Mouse (Mus musculus): ENCODE results near the gene Nab2. TPM values are rescaled to one million over a fixed set of nuclear protein-coding genes. Genes with fewer than 3 reads are reported as not detected.

The Nab2 gene
- polyA plus RNA-seq, 1 experiment from 2014 or later, result 9.3 TPM

- 12% methylated on average over 14 of the region's 14 CpGs for WGBS
- DNase-seq (ENCODE audit: low spot score), result peak; percentile 87
- Histone ChIP-seq H3K36me3 (replicated peaks; ENCODE audit: control insufficient read depth, insufficient read depth, low read depth, low read length) (no peaks in the 10 kb centered on the region), H3K27ac (replicated peaks; ENCODE audit: low read depth, low read length) (no peak overlapping the region), H3K4me1 (ENCODE audit: control insufficient read depth, insufficient read depth, low read length) (no peaks in the 10 kb centered on the region), H3K9me3 (replicated peaks; ENCODE audit: control insufficient read depth, low read length) (no peaks in the 10 kb centered on the region), H3K4me3 (ENCODE audit: low read depth, low read length) (peak overlapping the region; percentile 67), H3K4me2 (ENCODE audit: low read depth, low read length) (peak overlapping the region; percentile 87), H3K9ac (replicated peaks; ENCODE audit: low read length) (peak overlapping the region; percentile 67), H3K27me3 (ENCODE audit: control insufficient read depth, insufficient read depth, low read length) (no peaks in the 10 kb centered on the region)
- ATAC-seq (replicated peaks; ENCODE audit: insufficient number of reproducible peaks, low FRiP score, low TSS enrichment, low read depth), result 0 out of 2 replicates have a peak, but pooled peaks have one; percentile 9
These were observed 9.4 kb upstream of the Nab2 start for GRCm38 (mm10) chr10:127677591-127678336.

- Histone ChIP-seq H3K4me1 (ENCODE audit: control insufficient read depth, insufficient read depth, low read length) (no peaks in the 10 kb centered on the region), H3K36me3 (replicated peaks; ENCODE audit: control insufficient read depth, insufficient read depth, low read depth, low read length) (no peaks in the 10 kb centered on the region), H3K9me3 (replicated peaks; ENCODE audit: control insufficient read depth, low read length) (no peaks in the 10 kb centered on the region), H3K27ac (replicated peaks; ENCODE audit: low read depth, low read length) (no peak overlapping the region; the same call in 1 of the 2 replicates), H3K27me3 (ENCODE audit: control insufficient read depth, insufficient read depth, low read length) (no peaks in the 10 kb centered on the region), H3K9ac (replicated peaks; ENCODE audit: low read length) (peak overlapping the region; percentile 67), H3K4me2 (ENCODE audit: low read depth, low read length) (peak overlapping the region; percentile 87), H3K4me3 (ENCODE audit: low read depth, low read length) (peak overlapping the region; percentile 67)
- under 1% methylated on average over 67 of the region's 71 CpGs for WGBS
- peak; percentile 99 for DNase-seq (ENCODE audit: low spot score)
- peak; percentile 92 for ATAC-seq (replicated peaks; ENCODE audit: insufficient number of reproducible peaks, low FRiP score, low TSS enrichment, low read depth)
These were observed 8.6 kb upstream of the Nab2 start for GRCm38 (mm10) chr10:127676691-127677548.

GRCm38 (mm10) chr10:127675859-127676398 lies 7.6 kb upstream of the Nab2 start:
- 56% methylated on average over 5 of the region's 5 CpGs for WGBS
- no peak overlapping the region for H3K9ac ChIP-seq (replicated peaks; ENCODE audit: low read length)
- H3K4me3 ChIP-seq (ENCODE audit: low read depth, low read length), result peak overlapping the region; percentile 67; the same call in 1 of the 2 replicates
- H3K36me3 ChIP-seq (replicated peaks; ENCODE audit: control insufficient read depth, insufficient read depth, low read depth, low read length), result no peaks in the 10 kb centered on the region
- ATAC-seq (replicated peaks; ENCODE audit: insufficient number of reproducible peaks, low FRiP score, low TSS enrichment, low read depth) (no peak), DNase-seq (ENCODE audit: low spot score) (no peak)
- no peaks in the 10 kb centered on the region for H3K4me1 ChIP-seq (ENCODE audit: control insufficient read depth, insufficient read depth, low read length)
- H3K9me3 ChIP-seq (replicated peaks; ENCODE audit: control insufficient read depth, low read length), result no peaks in the 10 kb centered on the region
- H3K27ac ChIP-seq (replicated peaks; ENCODE audit: low read depth, low read length), result no peak overlapping the region; the same call in 1 of the 2 replicates
- peak overlapping the region; percentile 35; the same call in 1 of the 2 replicates for H3K4me2 ChIP-seq (ENCODE audit: low read depth, low read length)
- H3K27me3 ChIP-seq (ENCODE audit: control insufficient read depth, insufficient read depth, low read length), result no peaks in the 10 kb centered on the region

- Histone ChIP-seq H3K9me3 (replicated peaks; ENCODE audit: control insufficient read depth, low read length) (no peaks in the 10 kb centered on the region), H3K9ac (replicated peaks; ENCODE audit: low read length) (no peak overlapping the region), H3K4me2 (ENCODE audit: low read depth, low read length) (no peak overlapping the region), H3K27me3 (ENCODE audit: control insufficient read depth, insufficient read depth, low read length) (no peaks in the 10 kb centered on the region), H3K27ac (replicated peaks; ENCODE audit: low read depth, low read length) (no peak overlapping the region), H3K36me3 (replicated peaks; ENCODE audit: control insufficient read depth, insufficient read depth, low read depth, low read length) (no peaks in the 10 kb centered on the region), H3K4me3 (ENCODE audit: low read depth, low read length) (no peak overlapping the region), H3K4me1 (ENCODE audit: control insufficient read depth, insufficient read depth, low read length) (no peaks in the 10 kb centered on the region)
- whole genome bisulfite sequencing, result 90% methylated on average over 8 of the region's 8 CpGs
- no peak for ATAC-seq (replicated peaks; ENCODE audit: insufficient number of reproducible peaks, low FRiP score, low TSS enrichment, low read depth)
- peak; percentile 84 for DNase-seq (ENCODE audit: low spot score)
These were observed 6.6 kb upstream of the Nab2 start for GRCm38 (mm10) chr10:127674794-127675522.

- H3K9me3 ChIP-seq (replicated peaks; ENCODE audit: control insufficient read depth, low read length), result no peaks in the 10 kb centered on the region
- WGBS, result 89% methylated on average over 6 of the region's 6 CpGs
- DNase-seq (ENCODE audit: low spot score), result no peak
- H3K27ac ChIP-seq (replicated peaks; ENCODE audit: low read depth, low read length), result no peak overlapping the region
- H3K27me3 ChIP-seq (ENCODE audit: control insufficient read depth, insufficient read depth, low read length), result no peaks in the 10 kb centered on the region
- no peak overlapping the region for H3K4me3 ChIP-seq (ENCODE audit: low read depth, low read length)
- H3K4me2 ChIP-seq (ENCODE audit: low read depth, low read length), result no peak overlapping the region
- peaks cover 3% of the 10 kb centered on the region; the same call in 1 of the 2 replicates for H3K4me1 ChIP-seq (ENCODE audit: control insufficient read depth, insufficient read depth, low read length)
- ATAC-seq (replicated peaks; ENCODE audit: insufficient number of reproducible peaks, low FRiP score, low TSS enrichment, low read depth), result no peak
- no peak overlapping the region for H3K9ac ChIP-seq (replicated peaks; ENCODE audit: low read length)
- no peaks in the 10 kb centered on the region for H3K36me3 ChIP-seq (replicated peaks; ENCODE audit: control insufficient read depth, insufficient read depth, low read depth, low read length)
These were observed 5.8 kb upstream of the Nab2 start for GRCm38 (mm10) chr10:127674046-127674655.

DNA sequence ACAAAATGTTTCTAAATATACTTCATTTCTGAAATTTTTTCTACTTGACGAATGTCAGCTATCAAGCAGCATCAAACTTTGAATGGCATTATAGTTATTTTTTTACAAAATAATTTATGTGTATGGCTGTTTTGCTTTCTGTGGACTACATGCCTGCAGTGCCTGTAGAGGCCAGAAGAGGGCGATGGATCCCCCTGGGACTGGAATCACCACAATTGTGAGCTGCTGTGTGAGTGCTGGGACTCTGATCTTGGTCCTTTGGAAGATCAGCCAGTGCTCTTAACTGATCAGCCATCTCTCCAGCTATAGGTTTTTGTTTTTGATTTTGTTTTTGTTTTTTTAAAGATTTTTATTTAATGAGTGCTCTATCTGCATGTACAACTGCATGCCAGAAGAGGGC lies 2.9 kb upstream of the Nab2 start:
- no peak overlapping the region for H3K4me3 ChIP-seq (ENCODE audit: low read depth, low read length)
- H3K36me3 ChIP-seq (replicated peaks; ENCODE audit: control insufficient read depth, insufficient read depth, low read depth, low read length), result no peaks in the 10 kb centered on the region
- H3K4me2 ChIP-seq (ENCODE audit: low read depth, low read length), result no peak overlapping the region
- H3K9me3 ChIP-seq (replicated peaks; ENCODE audit: control insufficient read depth, low read length), result no peaks in the 10 kb centered on the region
- peaks cover 6% of the 10 kb centered on the region for H3K4me1 ChIP-seq (ENCODE audit: control insufficient read depth, insufficient read depth, low read length)
- H3K27ac ChIP-seq (replicated peaks; ENCODE audit: low read depth, low read length), result no peak overlapping the region
- DNase-seq (ENCODE audit: low spot score), result no peak
- 39% methylated on average over 2 of the region's 2 CpGs for WGBS
- no peaks in the 10 kb centered on the region for H3K27me3 ChIP-seq (ENCODE audit: control insufficient read depth, insufficient read depth, low read length)
- ATAC-seq (replicated peaks; ENCODE audit: insufficient number of reproducible peaks, low FRiP score, low TSS enrichment, low read depth), result no peak
- H3K9ac ChIP-seq (replicated peaks; ENCODE audit: low read length), result no peak overlapping the region

GRCm38 (mm10) chr10:127670185-127670584 lies 1.8 kb upstream of the Nab2 start:
- ATAC-seq (replicated peaks; ENCODE audit: insufficient number of reproducible peaks, low FRiP score, low TSS enrichment, low read depth), result no peak

More at GRCm38 (mm10) chr10:127670185-127670584, 1.8 kb upstream of the Nab2 start:
- Histone ChIP-seq H3K9ac (replicated peaks; ENCODE audit: low read length) (no peak overlapping the region), H3K36me3 (replicated peaks; ENCODE audit: control insufficient read depth, insufficient read depth, low read depth, low read length) (no peaks in the 10 kb centered on the region), H3K9me3 (replicated peaks; ENCODE audit: control insufficient read depth, low read length) (no peaks in the 10 kb centered on the region), H3K4me1 (ENCODE audit: control insufficient read depth, insufficient read depth, low read length) (peaks cover 6% of the 10 kb centered on the region), H3K4me3 (ENCODE audit: low read depth, low read length) (no peak overlapping the region), H3K4me2 (ENCODE audit: low read depth, low read length) (no peak overlapping the region), H3K27me3 (ENCODE audit: control insufficient read depth, insufficient read depth, low read length) (no peaks in the 10 kb centered on the region), H3K27ac (replicated peaks; ENCODE audit: low read depth, low read length) (no peak overlapping the region)
- WGBS, result 96% methylated on average over 2 of the region's 2 CpGs
- DNase-seq (ENCODE audit: low spot score), result no peak

Data from embryonic facial prominence, embryonic 11.5 days (tissue).